Mouse (Mus musculus) skeletal muscle tissue, postnatal 0 days (tissue): ENCODE results near the gene Il11ra1. TPM values are rescaled to one million over a fixed set of nuclear protein-coding genes. Genes with fewer than 3 reads are reported as not detected.

Source experiments
- polyA plus RNA-seq: library from polyadenylated mRNA; unstranded; fragments of >200 nt; fragmentation: Nextera tagmentation; extraction: Ambion mirVana; gene quantifications from 2 replicates; pipeline ENCODE4 v1.2.1, GENCODE M21; 2015

Il11ra1 gene
- 143 and 149 TPM in 2 replicates for polyA plus RNA-seq

GRCm38 (mm10) chr4:41699783-41700182 is at the start of gene Il11ra1:
Gene Il11ra1, plus strand, starts transcription at chr4:41699989.

GRCm38 (mm10) chr4:41696930-41697841 is 2.6 kb upstream of the Il11ra1 start, which contains the start of gene Cntfr:
Gene Cntfr, minus strand, starts transcription at chr4:41697089.

GRCm38 (mm10) chr4:41713197-41714067 is 13.6 kb downstream of the Il11ra1 start, which contains the start of gene Rpp25l:
Gene Rpp25l, minus strand, starts transcription at chr4:41713534.

GRCm38 (mm10) chr4:41722918-41723351 is 23.1 kb downstream of the Il11ra1 start, which contains the start of gene Dctn3:
Gene Dctn3, minus strand, starts transcription at chr4:41723170.

GRCm38 (mm10) chr4:41731052-41731765 is 31.4 kb downstream of the Il11ra1 start, which contains the start of gene Arid3c:
Gene Arid3c, minus strand, starts transcription at chr4:41731142.

GRCm38 (mm10) chr4:41754797-41755337 is 55.1 kb downstream of the Il11ra1 start, which contains the start of gene Galt:
Gene Galt, plus strand, starts transcription at chr4:41755228.

GRCm38 (mm10) chr4:41755338-41756305 is 55.8 kb downstream of the Il11ra1 start, which contains the start of gene Sigmar1:
Gene Sigmar1, minus strand, starts transcription at chr4:41756157.

GRCm38 (mm10) chr4:41774002-41774401 is 74.2 kb downstream of the Il11ra1 start, which contains the start of gene Ccl27a:
Gene Ccl27a, minus strand, starts transcription at chr4:41774247.

Other genes with a start within 250 kb of the Il11ra1 start
- gene Kif24, start 235.1 kb upstream of the Il11ra1 start, polyA plus RNA-seq, result 1.9 and 2.5 TPM in 2 replicates
- gene Nudt2, start 234.8 kb upstream of the Il11ra1 start, polyA plus RNA-seq, result 45.8 and 49.9 TPM in 2 replicates
- 34.0 and 35.5 TPM in 2 replicates for gene AI464131, start 196.9 kb upstream of the Il11ra1 start, polyA plus RNA-seq
- gene 1110017D15Rik, start 182.7 kb upstream of the Il11ra1 start, polyA plus RNA-seq, result 0.22 and 0.44 TPM in 2 replicates
- 4.0 and 5.8 TPM in 2 replicates for gene Fam219a, start 130.5 kb upstream of the Il11ra1 start, polyA plus RNA-seq
- gene Dnaic1, start 130.2 kb upstream of the Il11ra1 start, polyA plus RNA-seq, result 11.0 and 17.3 TPM in 2 replicates
- 56.7 and 60.0 TPM in 2 replicates for gene Enho, start 59.7 kb upstream of the Il11ra1 start, polyA plus RNA-seq
- gene Cntfr, start 2.9 kb upstream of the Il11ra1 start, polyA plus RNA-seq, result 5.4 and 5.6 TPM in 2 replicates
- gene Rpp25l, start 13.5 kb downstream of the Il11ra1 start, polyA plus RNA-seq, result 49.8 and 50.6 TPM in 2 replicates
- 93.2 and 97.2 TPM in 2 replicates for gene Dctn3, start 23.2 kb downstream of the Il11ra1 start, polyA plus RNA-seq
- not detected in 2 replicates for gene Arid3c, start 31.2 kb downstream of the Il11ra1 start, polyA plus RNA-seq
- 40.2 and 41.9 TPM in 2 replicates for gene Galt, start 55.2 kb downstream of the Il11ra1 start, polyA plus RNA-seq
- 26.1 and 37.6 TPM in 2 replicates for gene Sigmar1, start 56.2 kb downstream of the Il11ra1 start, polyA plus RNA-seq
- 39.9 and 40.7 TPM in 2 replicates for gene Ccl27a, start 74.3 kb downstream of the Il11ra1 start, polyA plus RNA-seq
- gene Gm21541, start 203.6 kb downstream of the Il11ra1 start, polyA plus RNA-seq, result 2.8 TPM in 1 of 2 replicates, not detected in the other
- gene Gm20878, start 241.6 kb downstream of the Il11ra1 start, polyA plus RNA-seq, result 1.9 and 2.1 TPM in 2 replicates